Comparison of ENCODE assay signal across 10 mouse cellular contexts in the genomic region with DNA sequence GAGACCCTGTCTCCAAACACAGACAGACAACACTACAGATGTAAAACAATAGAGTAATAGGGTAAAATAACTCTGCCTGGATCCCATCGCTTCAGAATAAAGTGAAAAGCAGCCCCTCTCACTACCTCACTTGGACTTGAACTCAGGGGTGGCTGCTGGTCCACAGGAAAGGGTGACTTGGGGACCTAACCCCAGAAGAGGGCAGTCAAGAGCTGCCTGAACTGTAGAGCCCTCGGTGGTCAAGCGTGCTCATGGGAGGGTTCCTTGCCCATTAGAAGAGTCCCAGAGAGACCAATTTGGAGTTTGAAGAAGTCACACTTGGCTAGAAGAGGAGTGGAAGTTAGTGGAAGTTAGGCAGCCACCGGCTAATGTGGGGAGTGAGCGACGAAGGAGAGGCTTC. TPM values are rescaled to one million over a fixed set of nuclear protein-coding genes. Genes with fewer than 3 reads are reported as not detected.
A peak's percentile ranks its signal among the peaks of the same experiment; 100 is the strongest.
DNase-seq lines count a peak whose midpoint lies in the region; ATAC-seq and TF ChIP-seq lines count a peak whose summit lies in the region.
"Had no signal": no experiment of that assay in that cellular context is flagged by ENCODE, and none has a peak within 500 bp of the region (broad histone marks: within the 10 kb centered on the region; RNA-seq: fewer than 3 reads in every experiment).

No protein-coding gene starts in this region.

- no peak for TF ChIP-seq EP300 in heart, adult 2 months (IDR thresholded peaks at IDR 0.05; ENCODE audit: insufficient read depth, low read depth, low read length)

- no peak for ATAC-seq in midbrain, embryonic 16.5 days
- peak; percentile 63; the same call in 1 of the 2 replicates for ATAC-seq in common myeloid progenitor, adult 5-6 weeks (replicated peaks; ENCODE audit: low read depth, poor library complexity, severe bottlenecking)

- intact Hi-C loops in heart, adult 2 months (cut with DNase I), result loop anchor here (5.0 kb wide), 1 partner anchor 208 kb away; no protein-coding TSS in a partner anchor

- WGBS in heart, adult 2 months, result 72% methylated on average over 6 of the region's 6 CpGs
- 75% methylated on average over 6 of the region's 6 CpGs for WGBS in midbrain, embryonic 10.5 days
- WGBS in midbrain, embryonic 16.5 days, result 65% methylated on average over 6 of the region's 6 CpGs
- WGBS in small intestine, adult 2 months, result 78% methylated on average over 6 of the region's 6 CpGs

- no peak overlapping the region for H3K9ac ChIP-seq in heart, adult 2 months (ENCODE audit: low read depth, low read length)
- no peak overlapping the region for H3K9ac ChIP-seq in midbrain, embryonic 16.5 days (ENCODE audit: low read depth, low read length)
- H3K9ac ChIP-seq: embryonic facial prominence, embryonic 13.5 days had no signal

- no peaks in the 10 kb centered on the region for H3K9me3 ChIP-seq in midbrain, embryonic 10.5 days (replicated peaks)
- H3K9me3 ChIP-seq in midbrain, embryonic 16.5 days (replicated peaks; ENCODE audit: control insufficient read depth, low read length, poor library complexity, severe bottlenecking), result no peaks in the 10 kb centered on the region
- H3K9me3 ChIP-seq: embryonic facial prominence, embryonic 13.5 days; heart, embryonic 10.5 days had no signal

- H3K4me2 ChIP-seq in midbrain, embryonic 16.5 days (ENCODE audit: low read length), result no peak overlapping the region
- H3K4me2 ChIP-seq: embryonic facial prominence, embryonic 13.5 days had no signal

- H3K27ac ChIP-seq in heart, adult 2 months, result no peak overlapping the region
- no peak overlapping the region for H3K27ac ChIP-seq in midbrain, embryonic 10.5 days (replicated peaks)
- no peak overlapping the region for H3K27ac ChIP-seq in midbrain, embryonic 16.5 days (ENCODE audit: low read length)
- H3K27ac ChIP-seq in small intestine, adult 2 months (ENCODE audit: insufficient read depth, low read depth, low read length), result no peak overlapping the region
- H3K27ac ChIP-seq: embryonic facial prominence, embryonic 13.5 days; heart, embryonic 10.5 days had no signal

- no peaks in the 10 kb centered on the region for H3K36me3 ChIP-seq in heart, adult 2 months (ENCODE audit: control insufficient read depth, insufficient read depth, low read length)
- H3K36me3 ChIP-seq in midbrain, embryonic 10.5 days, result no peaks in the 10 kb centered on the region
- H3K36me3 ChIP-seq in midbrain, embryonic 16.5 days (ENCODE audit: control insufficient read depth, insufficient read depth, low read length), result no peaks in the 10 kb centered on the region
- H3K36me3 ChIP-seq in small intestine, adult 2 months (ENCODE audit: control insufficient read depth, insufficient read depth, low read length), result no peaks in the 10 kb centered on the region
- H3K36me3 ChIP-seq: embryonic facial prominence, embryonic 13.5 days; heart, embryonic 10.5 days had no signal

- TF ChIP-seq CTCF in heart, adult 2 months (IDR thresholded peaks at IDR 0.05), result peak; percentile 24; the same call in 1 of the 2 replicates
- TF ChIP-seq CTCF in small intestine, adult 2 months (IDR thresholded peaks at IDR 0.05; ENCODE audit: extremely low read depth, insufficient read length, insufficient replicate concordance, low read depth, low read length), result peak; percentile 31; the same call in 1 of the 2 replicates

- no peak overlapping the region for H3K4me3 ChIP-seq in heart, adult 2 months
- no peak overlapping the region for H3K4me3 ChIP-seq in midbrain, embryonic 10.5 days
- no peak overlapping the region for H3K4me3 ChIP-seq in midbrain, embryonic 16.5 days (ENCODE audit: low read depth, low read length)
- H3K4me3 ChIP-seq in small intestine, adult 2 months (ENCODE audit: low read depth, low read length), result no peak overlapping the region
- H3K4me3 ChIP-seq: embryonic facial prominence, embryonic 13.5 days; heart, embryonic 10.5 days had no signal

- no peak for DNase-seq in heart, adult 2 months
- DNase-seq in heart, postnatal 4 days, result no peak
- peak; percentile 14 for DNase-seq in midbrain, embryonic 10.5 days (ENCODE audit: low spot score)
- no peak for DNase-seq in right cerebral cortex, postnatal 4 days
- no peak for DNase-seq in right cerebral cortex, postnatal 10 days (ENCODE audit: low spot score in 2 of 2)

- no peaks in the 10 kb centered on the region for H3K79me2 ChIP-seq in heart, adult 2 months (replicated peaks; ENCODE audit: control insufficient read depth, insufficient read depth, low read length)

- no peaks in the 10 kb centered on the region for H3K27me3 ChIP-seq in heart, adult 2 months (ENCODE audit: control insufficient read depth, insufficient read depth, low read length)
- H3K27me3 ChIP-seq in midbrain, embryonic 10.5 days (ENCODE audit: low read depth, poor library complexity, severe bottlenecking), result no peaks in the 10 kb centered on the region
- no peaks in the 10 kb centered on the region for H3K27me3 ChIP-seq in midbrain, embryonic 16.5 days (ENCODE audit: control insufficient read depth, insufficient read depth, low read depth, low read length)
- no peaks in the 10 kb centered on the region for H3K27me3 ChIP-seq in small intestine, adult 2 months (ENCODE audit: control insufficient read depth, insufficient read depth, low read length)
- H3K27me3 ChIP-seq: embryonic facial prominence, embryonic 13.5 days had no signal

- no peaks in the 10 kb centered on the region for H3K4me1 ChIP-seq in heart, adult 2 months (ENCODE audit: control insufficient read depth, insufficient read depth, low read length)
- no peaks in the 10 kb centered on the region for H3K4me1 ChIP-seq in midbrain, embryonic 10.5 days
- no peaks in the 10 kb centered on the region for H3K4me1 ChIP-seq in midbrain, embryonic 16.5 days (ENCODE audit: control insufficient read depth, insufficient read depth, low read length)
- H3K4me1 ChIP-seq in small intestine, adult 2 months (ENCODE audit: control insufficient read depth, insufficient read depth, insufficient read length, low read length), result peaks cover 2% of the 10 kb centered on the region; the same call in 1 of the 2 replicates
- H3K4me1 ChIP-seq: embryonic facial prominence, embryonic 13.5 days; heart, embryonic 10.5 days had no signal

- no peak for TF ChIP-seq POLR2A in heart, adult 2 months (IDR thresholded peaks at IDR 0.05; ENCODE audit: insufficient read depth, low read depth, low read length)
- TF ChIP-seq POLR2A in small intestine, adult 2 months (IDR thresholded peaks at IDR 0.05; ENCODE audit: low read depth, low read length), result no peak

RNA-seq across cellular contexts. Expression of gene Gm49496, which starts 15.6 kb away (rescaled TPM):
- not detected for total RNA-seq in heart, adult 2 months (2021)
- not detected in 2 replicates for polyA plus RNA-seq in heart, adult 2 months (2012; rRNA removed)
- total RNA-seq in heart, postnatal 4 days (2021), result not detected
- not detected in 2 replicates for polyA plus RNA-seq in midbrain, embryonic 10.5 days (2016; fragmentation: Nextera tagmentation; extraction: Ambion mirVana)
- not detected in 2 replicates for polyA plus RNA-seq in midbrain, embryonic 16.5 days (2015; fragmentation: Nextera tagmentation; extraction: Ambion mirVana)
- not detected in 2 replicates for total RNA-seq in common myeloid progenitor, adult 5-6 weeks (2017)
- not detected in 2 replicates for polyA plus RNA-seq in small intestine, adult 2 months (2012; rRNA removed)
- polyA plus RNA-seq: embryonic facial prominence, embryonic 13.5 days; heart, embryonic 10.5 days had no signal

RNA-seq across cellular contexts. Expression of gene Gpbp1, which starts 44.2 kb away (rescaled TPM):
- total RNA-seq in heart, adult 2 months (2021), result 10 to 100 TPM; 49.1 to 50.9 TPM
- 4.4 and 11.2 TPM in 2 replicates for polyA plus RNA-seq in heart, adult 2 months (2012; rRNA removed)
- 10 to 100 TPM; 50.5 to 53.7 TPM for total RNA-seq in heart, postnatal 4 days (2021)
- polyA plus RNA-seq in midbrain, embryonic 10.5 days (2016; fragmentation: Nextera tagmentation; extraction: Ambion mirVana), result 97.9 and 102 TPM in 2 replicates
- polyA plus RNA-seq in midbrain, embryonic 16.5 days (2015; fragmentation: Nextera tagmentation; extraction: Ambion mirVana), result 93.6 and 99.2 TPM in 2 replicates
- 193 and 228 TPM in 2 replicates for total RNA-seq in common myeloid progenitor, adult 5-6 weeks (2017)
- 0.22 and 0.34 TPM in 2 replicates for polyA plus RNA-seq in small intestine, adult 2 months (2012; rRNA removed)

RNA-seq across cellular contexts. Expression of gene Gm10198, which starts 58.5 kb away (rescaled TPM):
- total RNA-seq in heart, adult 2 months (2021), result not detected
- polyA plus RNA-seq in heart, adult 2 months (2012; rRNA removed), result not detected in 2 replicates
- total RNA-seq in heart, postnatal 4 days (2021), result not detected
- not detected in 2 replicates for polyA plus RNA-seq in midbrain, embryonic 10.5 days (2016; fragmentation: Nextera tagmentation; extraction: Ambion mirVana)
- not detected in 2 replicates for polyA plus RNA-seq in midbrain, embryonic 16.5 days (2015; fragmentation: Nextera tagmentation; extraction: Ambion mirVana)
- total RNA-seq in common myeloid progenitor, adult 5-6 weeks (2017), result not detected in 2 replicates
- polyA plus RNA-seq in small intestine, adult 2 months (2012; rRNA removed), result not detected in 2 replicates
- polyA plus RNA-seq: embryonic facial prominence, embryonic 13.5 days; heart, embryonic 10.5 days had no signal
